Comparison of ENCODE assay signal across 11 mouse cellular contexts in genomic region chr10:125798678-125799077, GRCm38 (mm10).
DNase-seq lines count a peak whose midpoint lies in the region; ATAC-seq and TF ChIP-seq lines count a peak whose summit lies in the region.
"Had no signal": no experiment of that assay in that cellular context is flagged by ENCODE, and none has a peak within 500 bp of the region (broad histone marks: within the 10 kb centered on the region; RNA-seq: fewer than 3 reads in every experiment).

No protein-coding gene starts in this region.

- no peak overlapping the region for H3K4me3 ChIP-seq in intestine, embryonic 15.5 days (replicated peaks)
- no peak overlapping the region for H3K4me3 ChIP-seq in intestine, postnatal 0 days (ENCODE audit: low read depth, low read length)
- H3K4me3 ChIP-seq in forebrain, embryonic 10.5 days, result no peak overlapping the region; the same call in 1 of the 2 replicates
- no peak overlapping the region for H3K4me3 ChIP-seq in neural tube, embryonic 15.5 days (replicated peaks)
- H3K4me3 ChIP-seq: heart, embryonic 10.5 days had no signal

- H3K9me3 ChIP-seq in intestine, embryonic 15.5 days, result no peaks in the 10 kb centered on the region
- no peaks in the 10 kb centered on the region for H3K9me3 ChIP-seq in intestine, postnatal 0 days (ENCODE audit: control insufficient read depth)
- H3K9me3 ChIP-seq in forebrain, embryonic 10.5 days, result 0 out of 2 replicates have a peak, but pooled peaks cover 3% of the 10 kb centered on the region
- no peaks in the 10 kb centered on the region for H3K9me3 ChIP-seq in neural tube, embryonic 15.5 days (replicated peaks)
- H3K9me3 ChIP-seq: heart, embryonic 10.5 days had no signal

- TF ChIP-seq CTCF in intestine, postnatal 0 days (IDR thresholded peaks at IDR 0.05; ENCODE audit: low read depth), result no peak

- H3K27me3 ChIP-seq in intestine, embryonic 15.5 days (replicated peaks), result no peaks in the 10 kb centered on the region
- H3K27me3 ChIP-seq in intestine, postnatal 0 days (replicated peaks; ENCODE audit: control insufficient read depth, insufficient read depth, low read length), result no peaks in the 10 kb centered on the region
- H3K27me3 ChIP-seq in forebrain, embryonic 10.5 days (ENCODE audit: poor library complexity, severe bottlenecking), result peaks cover 8% of the 10 kb centered on the region; the same call in 1 of the 2 replicates
- H3K27me3 ChIP-seq in neural tube, embryonic 15.5 days (replicated peaks), result no peaks in the 10 kb centered on the region; the same call in 1 of the 2 replicates

- ATAC-seq in intestine, embryonic 15.5 days, result no peak
- no peak for ATAC-seq in intestine, postnatal 0 days
- ATAC-seq in neural tube, embryonic 15.5 days (ENCODE audit: low FRiP score), result no peak

- no peaks in the 10 kb centered on the region for H3K4me1 ChIP-seq in intestine, embryonic 15.5 days (replicated peaks)
- no peaks in the 10 kb centered on the region for H3K4me1 ChIP-seq in intestine, postnatal 0 days (replicated peaks; ENCODE audit: control insufficient read depth, insufficient read depth, low read length)
- peaks cover 23% of the 10 kb centered on the region for H3K4me1 ChIP-seq in forebrain, embryonic 10.5 days
- H3K4me1 ChIP-seq in neural tube, embryonic 15.5 days, result 0 out of 2 replicates have a peak, but pooled peaks cover 6% of the 10 kb centered on the region

- no peaks in the 10 kb centered on the region for H3K36me3 ChIP-seq in intestine, embryonic 15.5 days
- H3K36me3 ChIP-seq in intestine, postnatal 0 days (ENCODE audit: control insufficient read depth, insufficient read depth), result no peaks in the 10 kb centered on the region
- H3K36me3 ChIP-seq in forebrain, embryonic 10.5 days (replicated peaks), result no peaks in the 10 kb centered on the region
- H3K36me3 ChIP-seq in neural tube, embryonic 15.5 days, result no peaks in the 10 kb centered on the region
- H3K36me3 ChIP-seq: heart, embryonic 10.5 days had no signal

- H3K9ac ChIP-seq in intestine, embryonic 15.5 days, result no peak overlapping the region
- H3K9ac ChIP-seq in intestine, postnatal 0 days (ENCODE audit: low read depth, low read length), result no peak overlapping the region
- no peak overlapping the region for H3K9ac ChIP-seq in neural tube, embryonic 15.5 days (replicated peaks)

- DNase-seq in forebrain, embryonic 10.5 days (ENCODE audit: extremely low spot score, low spot score), result peak; percentile 33
- DNase-seq in kidney, postnatal 25 days, result peak; percentile 13 to 48
- no peak for DNase-seq in MN1 (ENCODE audit: low spot score)
- no peak for DNase-seq in adrenal gland, postnatal 14 days
- DNase-seq in spleen, postnatal 36 days (ENCODE audit: low spot score in 2 of 2), result no peak
- DNase-seq: cerebellum, adult 11 months; lung, adult 2 months had no signal

- H3K27ac ChIP-seq in intestine, embryonic 15.5 days, result no peak overlapping the region
- no peak overlapping the region for H3K27ac ChIP-seq in intestine, postnatal 0 days (ENCODE audit: low read depth, low read length)
- H3K27ac ChIP-seq in forebrain, embryonic 10.5 days, result peak overlapping the region; percentile 11; the same call in 1 of the 2 replicates
- no peak overlapping the region for H3K27ac ChIP-seq in neural tube, embryonic 15.5 days (replicated peaks)
- H3K27ac ChIP-seq: heart, embryonic 10.5 days had no signal

- H3K4me2 ChIP-seq in intestine, embryonic 15.5 days (replicated peaks), result 0 out of 2 replicates have a peak overlapping the region, but pooled peaks have one; percentile 12
- no peak overlapping the region for H3K4me2 ChIP-seq in intestine, postnatal 0 days (replicated peaks; ENCODE audit: low read depth)
- peak overlapping the region; percentile 25; the same call in 1 of the 2 replicates for H3K4me2 ChIP-seq in neural tube, embryonic 15.5 days

- 23% methylated on average over 13 of the region's 13 CpGs for WGBS in intestine, embryonic 15.5 days
- WGBS in intestine, postnatal 0 days, result 52% methylated on average over 13 of the region's 13 CpGs
- 21% methylated on average over 13 of the region's 13 CpGs for WGBS in forebrain, embryonic 10.5 days
- 13% methylated on average over 13 of the region's 13 CpGs for WGBS in neural tube, embryonic 15.5 days

Comparison
In these comparisons a context has a peak if more than half of its experiments do, and no peak if none do; other contexts are left out.
1. DNase-seq: peak in forebrain, embryonic 10.5 days (single experiment) and kidney, postnatal 25 days (2 of 2); none in MN1 (single experiment), adrenal gland, postnatal 14 days (single experiment) and spleen, postnatal 36 days (0 of 2).